Mouse (Mus musculus): Measurements from ENCODE around the gene Cd52.

DNA sequence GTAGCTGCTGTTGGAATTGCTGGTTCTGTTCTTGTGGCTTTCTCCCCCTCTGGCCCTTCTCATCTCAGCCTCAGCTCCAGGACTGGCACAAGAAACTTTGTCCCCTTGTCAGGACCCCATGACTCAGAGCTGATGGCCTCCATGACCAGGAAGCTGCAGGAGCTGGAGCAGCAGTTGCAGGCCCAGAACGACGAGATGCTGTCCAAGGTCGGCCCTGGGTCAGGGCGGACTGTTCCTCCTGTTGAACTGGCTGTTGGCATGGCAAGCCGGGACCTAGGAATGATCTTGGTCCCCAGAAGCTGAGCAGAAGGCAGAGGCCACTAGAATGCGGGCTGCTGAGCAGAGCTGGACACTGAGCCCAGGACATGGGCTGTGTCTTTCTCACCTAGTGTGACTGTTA lies 17.5 kb upstream of the Cd52 start:
- TF ChIP-seq CTCF (conservative IDR thresholded peaks at IDR 0.05; ENCODE audit: low read length) (no peak), NANOG (IDR thresholded peaks at IDR 0.05; ENCODE audit: borderline replicate concordance, low read length) (no peak)

Measured in E14TG2a.4 (cell line).